Mouse (Mus musculus): ENCODE results near the gene Apod. TPM values are rescaled to one million over a fixed set of nuclear protein-coding genes. Genes with fewer than 3 reads are reported as not detected.

Gene Apod
- polyA plus RNA-seq (2017; shearing (Covaris generic)) = not detected

DNA sequence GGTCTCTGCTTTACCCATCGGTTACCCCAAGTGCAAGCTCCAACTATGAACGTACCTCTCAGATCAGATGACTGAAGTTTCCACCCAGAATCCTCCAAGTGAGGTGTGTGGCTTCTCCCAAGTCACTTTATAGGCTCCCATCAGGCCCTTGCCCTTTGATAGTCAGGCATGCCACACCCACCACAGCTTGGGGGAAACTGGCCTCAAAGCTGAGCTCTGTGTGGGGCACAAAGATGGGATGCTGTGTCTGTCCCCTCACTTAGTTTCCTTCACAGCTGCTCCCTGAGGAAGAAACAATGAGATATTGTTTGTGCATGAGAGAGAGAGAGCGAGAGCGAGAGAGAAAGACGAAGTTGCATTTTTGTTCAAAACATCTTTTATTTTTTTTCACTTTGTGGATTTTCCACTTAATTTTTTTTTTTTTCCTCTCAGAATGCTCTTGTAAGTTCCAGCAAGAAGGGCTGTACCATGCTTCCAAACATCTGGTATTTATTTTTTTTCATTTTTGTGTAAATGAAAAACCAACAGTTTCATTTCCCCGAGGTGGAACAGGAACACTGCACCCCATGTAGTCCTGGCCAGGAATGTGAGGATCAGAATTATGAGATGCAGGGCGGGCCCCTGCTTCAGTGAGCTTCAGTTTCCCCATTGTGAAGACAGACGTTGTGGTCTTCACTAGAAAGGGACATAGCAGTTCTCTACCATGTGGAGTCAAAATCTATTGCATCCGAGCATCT lies at the start of gene Apod:
TSS of gene Apod (minus strand) at position 312 of the 737 bp plus-strand sequence.

DNA sequence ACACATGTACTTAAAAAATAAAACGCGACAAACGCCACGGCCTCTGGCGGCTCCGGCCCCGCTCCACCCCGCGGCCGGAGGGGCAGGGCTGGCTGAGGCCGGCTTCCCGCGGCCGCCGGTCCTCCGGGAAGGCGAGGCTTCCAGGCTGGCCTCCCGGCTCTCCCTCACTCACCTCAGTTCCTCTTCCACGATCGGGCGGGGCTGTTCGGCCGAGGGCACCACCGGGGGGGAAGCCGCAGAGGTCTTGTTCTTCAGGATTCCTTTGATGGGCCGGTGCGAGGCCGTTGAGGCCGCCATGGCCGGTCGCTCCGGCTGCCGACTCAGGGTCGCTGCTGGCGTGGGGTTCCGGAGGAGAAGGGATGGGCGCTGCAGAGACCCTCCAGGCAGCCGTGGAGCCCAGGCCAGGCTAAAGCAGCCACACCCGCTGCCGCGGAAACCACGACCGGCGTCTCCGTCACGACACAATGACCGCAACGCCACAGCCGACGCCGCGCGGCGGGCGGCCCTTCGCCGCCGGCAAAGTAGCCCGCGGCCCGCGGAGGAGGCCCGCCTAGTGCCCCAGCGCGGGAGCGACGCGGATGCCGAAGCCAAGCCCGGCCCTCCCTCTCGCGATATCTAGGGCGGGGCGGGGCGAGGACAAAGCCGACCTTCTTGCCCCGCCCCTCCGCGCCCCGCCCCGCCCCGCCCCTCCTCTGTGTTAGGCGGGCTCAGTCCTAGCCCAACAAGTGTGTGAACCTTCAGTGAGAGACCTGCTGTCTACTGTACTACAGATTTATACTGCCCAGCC lies 39.7 kb downstream of the Apod start, which contains the start of gene Ppp1r2:
TSS of gene Ppp1r2 (minus strand) at position 604 of the 787 bp plus-strand sequence.

Other genes with a start within 250 kb of the Apod start
- 35.5 TPM for gene Xxylt1, start 233.4 kb downstream of the Apod start, polyA plus RNA-seq (2017; shearing (Covaris generic))
- gene Acap2, start 113.6 kb downstream of the Apod start, polyA plus RNA-seq (2017; shearing (Covaris generic)) = 16.2 TPM
- 11.4 TPM for gene Ppp1r2, start 39.5 kb downstream of the Apod start, polyA plus RNA-seq (2017; shearing (Covaris generic))
- gene Bdh1, start 107.5 kb upstream of the Apod start, polyA plus RNA-seq (2017; shearing (Covaris generic)) = 60.7 TPM

Data from CD4-positive, CD25-positive, alpha-beta regulatory T cell, adult 9 weeks (primary cell).